Mouse (Mus musculus): Measurements from ENCODE around the gene Fam136a. TPM values are rescaled to one million over a fixed set of nuclear protein-coding genes. Genes with fewer than 3 reads are reported as not detected.

Fam136a gene
- total RNA-seq, 4 experiments from 2014 or later: 24.7 to 28.7 (median 25.4) TPM

GRCm38 (mm10) chr6:86397257-86397980 is 32.0 kb downstream of the Fam136a start:
- DNase-seq (ENCODE audit: low spot score): no peak

- no peak for DNase-seq (ENCODE audit: low spot score)
Measured at GRCm38 (mm10) chr6:86398986-86399385, 33.5 kb downstream of the Fam136a start.

GRCm38 (mm10) chr6:86399995-86400394 is 34.5 kb downstream of the Fam136a start:
- DNase-seq (ENCODE audit: low spot score): no peak

- peak; percentile 75 for DNase-seq (ENCODE audit: low spot score)
Measured at GRCm38 (mm10) chr6:86400972-86401371, 35.5 kb downstream of the Fam136a start.

- no peak for DNase-seq (ENCODE audit: low spot score)
Measured at GRCm38 (mm10) chr6:86402681-86403607, 37.5 kb downstream of the Fam136a start.

- peak; percentile 93 for DNase-seq (ENCODE audit: low spot score)
Measured at GRCm38 (mm10) chr6:86403728-86404099, 38.3 kb downstream of the Fam136a start.

- DNase-seq (ENCODE audit: low spot score): peak; percentile 97
Measured at GRCm38 (mm10) chr6:86404100-86404861, 38.8 kb downstream of the Fam136a start, which contains the start of gene Tia1. Gene Tia1, plus strand, starts transcription at chr6:86404219.

- DNase-seq (ENCODE audit: low spot score): no peak
Measured at GRCm38 (mm10) chr6:86404996-86405395, 39.5 kb downstream of the Fam136a start.

- no peak for DNase-seq (ENCODE audit: low spot score)
Measured at GRCm38 (mm10) chr6:86406306-86406705, 40.9 kb downstream of the Fam136a start.

GRCm38 (mm10) chr6:86418711-86419110 is 53.3 kb downstream of the Fam136a start:
- no peak for DNase-seq (ENCODE audit: low spot score)

- no peak for DNase-seq (ENCODE audit: low spot score)
Measured at GRCm38 (mm10) chr6:86419239-86419638, 53.8 kb downstream of the Fam136a start.

Other genes starting within 250 kb of the Fam136a start
- gene Tgfa, start 170.4 kb upstream of the Fam136a start, total RNA-seq (2022): 1 to 10 TPM; 1.3 to 2.7 (median 1.4) TPM
- 10 to 100 TPM; 37.0 to 60.8 (median 40.2) TPM for gene Snrpg, start 5.7 kb downstream of the Fam136a start, total RNA-seq (2022)
- 10 to 100 TPM; 68.7 to 96.5 (median 89.3) TPM for gene Pcyox1, start 31.5 kb downstream of the Fam136a start, total RNA-seq (2022)
- 10 to 100 TPM; 16.3 to 20.2 (median 17.6) TPM for gene Tia1, start 38.6 kb downstream of the Fam136a start, total RNA-seq (2022)
- 1 to 10 TPM in 1 of 4 experiments, under 1 TPM in 1, not detected in 2; 0.47 to 3.2 TPM for gene Gm44790, start 61.0 kb downstream of the Fam136a start, total RNA-seq (2022)
- 10 to 100 TPM in 2 of 4 experiments, 1 to 10 TPM in 2; 9.6 to 11.6 (median 10.0) TPM for gene C87436, start 72.7 kb downstream of the Fam136a start, total RNA-seq (2022)
- 100 to 1,000 TPM; 157 to 166 (median 162) TPM for gene Pcbp1, start 160.7 kb downstream of the Fam136a start, total RNA-seq (2022)